12 mouse cellular contexts compared by ENCODE assay signal in the genomic region with DNA sequence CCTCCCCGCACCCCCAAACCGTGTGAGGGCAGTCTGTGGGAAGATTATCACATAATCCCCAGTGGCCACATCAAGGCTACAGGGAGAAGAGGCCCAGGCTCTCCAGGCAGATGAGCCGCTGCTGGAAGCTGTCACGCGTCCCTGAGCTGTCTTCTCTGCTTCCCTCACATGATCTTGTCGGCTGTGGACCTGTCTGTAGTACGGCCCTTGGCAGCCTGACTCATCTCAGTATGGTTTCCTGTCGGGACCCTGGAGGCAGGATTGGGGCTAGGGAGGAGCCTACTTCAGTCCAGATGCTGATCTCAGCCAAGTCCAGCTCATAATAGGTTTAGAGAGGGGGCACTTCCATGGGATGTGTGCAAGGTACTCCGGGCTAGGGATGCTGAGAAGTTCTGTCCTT. TPM values are rescaled to one million over a fixed set of nuclear protein-coding genes. Genes with fewer than 3 reads are reported as not detected.
DNase-seq lines count a peak whose midpoint lies in the region; ATAC-seq lines count a peak whose summit lies in the region.
"Had no signal": no experiment of that assay in that cellular context is flagged by ENCODE, and none has a peak within 500 bp of the region (broad histone marks: within the 10 kb centered on the region; RNA-seq: fewer than 3 reads in every experiment).

No protein-coding gene starts in this region.

- H3K36me3 ChIP-seq in liver, embryonic 15.5 days (replicated peaks) = no peaks in the 10 kb centered on the region

- peak overlapping the region; percentile 79 for H3K4me2 ChIP-seq in liver, embryonic 15.5 days

- 25% methylated on average over 9 of the region's 9 CpGs for WGBS in liver, embryonic 15.5 days (ENCODE audit: insufficient replicate concordance)

- DNase-seq in cerebellum, adult 11-12 months = peak; percentile 65
- DNase-seq in cerebellum, postnatal 36 days = no peak
- peak; percentile 69 for DNase-seq in layer of hippocampus, adult 11-12 months (ENCODE audit: low spot score)
- DNase-seq in layer of hippocampus, adult 18-20 months (ENCODE audit: low spot score in 2 of 2) = no peak
- peak; percentile 76 for DNase-seq in adrenal gland, postnatal 14 days
- DNase-seq in spleen, postnatal 14 days (ENCODE audit: low spot score in 2 of 2) = no peak
- DNase-seq: gastrocnemius, postnatal 25 days; lung, embryonic 14.5 days; thymus, postnatal 25 days had no signal

- H3K27me3 ChIP-seq in liver, embryonic 15.5 days = peaks cover 14% of the 10 kb centered on the region; the same call in 1 of the 2 replicates

- H3K4me1 ChIP-seq in liver, embryonic 15.5 days (replicated peaks) = peaks cover 71% of the 10 kb centered on the region

- H3K27ac ChIP-seq in liver, embryonic 15.5 days (replicated peaks) = peak overlapping the region; percentile 98
- H3K27ac ChIP-seq: kidney, postnatal 0 days had no signal

- peak overlapping the region; percentile 61 for H3K9ac ChIP-seq in liver, embryonic 15.5 days
- H3K9ac ChIP-seq: lung, embryonic 14.5 days had no signal

- H3K4me3 ChIP-seq in liver, embryonic 15.5 days (replicated peaks) = peak overlapping the region; percentile 54

- no peaks in the 10 kb centered on the region for H3K9me3 ChIP-seq in liver, embryonic 15.5 days (replicated peaks)

- ATAC-seq in liver, embryonic 15.5 days (ENCODE audit: insufficient read depth) = no peak
- no peak for ATAC-seq in megakaryocyte progenitor cell, adult 5-6 weeks (replicated peaks; ENCODE audit: poor library complexity)

RNA-seq across cellular contexts. Expression of a gene that starts 7.1 kb away (rescaled TPM):
- 100 to 1,000 TPM; 600 to 628 TPM for total RNA-seq in layer of hippocampus, adult 18-20 months (2021)
- 594 and 691 TPM in 2 replicates for total RNA-seq in adrenal gland, postnatal 14 days (2021)
- polyA plus RNA-seq in liver, embryonic 15.5 days (2015; fragmentation: Nextera tagmentation; extraction: Ambion mirVana) = 539 and 552 TPM in 2 replicates
- total RNA-seq in megakaryocyte progenitor cell, adult 5-6 weeks (2015) = 2,120 and 2,179 TPM in 2 replicates
- 3,037 and 3,138 TPM in 2 replicates for total RNA-seq in megakaryocyte progenitor cell, adult 5-6 weeks (2017)

RNA-seq across cellular contexts. Expression of a gene that starts 7.7 kb away (rescaled TPM):
- total RNA-seq in layer of hippocampus, adult 18-20 months (2021) = 100 to 1,000 TPM; 370 to 379 TPM
- total RNA-seq in adrenal gland, postnatal 14 days (2021) = 28.5 and 29.8 TPM in 2 replicates
- 12.7 and 13.0 TPM in 2 replicates for polyA plus RNA-seq in liver, embryonic 15.5 days (2015; fragmentation: Nextera tagmentation; extraction: Ambion mirVana)
- total RNA-seq in megakaryocyte progenitor cell, adult 5-6 weeks (2015) = 2.1 and 3.6 TPM in 2 replicates
- total RNA-seq in megakaryocyte progenitor cell, adult 5-6 weeks (2017) = 1.5 and 1.8 TPM in 2 replicates

RNA-seq across cellular contexts. Expression of a gene that starts 34.1 kb away (rescaled TPM):
- total RNA-seq in layer of hippocampus, adult 18-20 months (2021) = 10 to 100 TPM; 21.2 to 23.4 TPM
- 14.6 and 23.0 TPM in 2 replicates for total RNA-seq in adrenal gland, postnatal 14 days (2021)
- polyA plus RNA-seq in liver, embryonic 15.5 days (2015; fragmentation: Nextera tagmentation; extraction: Ambion mirVana) = 11.0 and 12.7 TPM in 2 replicates
- 4.0 and 6.0 TPM in 2 replicates for total RNA-seq in megakaryocyte progenitor cell, adult 5-6 weeks (2015)
- total RNA-seq in megakaryocyte progenitor cell, adult 5-6 weeks (2017) = 15.7 and 19.2 TPM in 2 replicates

Comparison
In these comparisons a context has a peak if more than half of its experiments do, and no peak if none do; other contexts are left out.
1. DNase-seq: peak in cerebellum, adult 11-12 months (single experiment), layer of hippocampus, adult 11-12 months (single experiment) and adrenal gland, postnatal 14 days (single experiment); none in cerebellum, postnatal 36 days (0 of 2), layer of hippocampus, adult 18-20 months (0 of 2) and spleen, postnatal 14 days (0 of 2).
2. RNA of a gene that starts 7.7 kb away (total RNA-seq): 370 to 379 TPM in layer of hippocampus, adult 18-20 months; 28.5 to 29.8 TPM in adrenal gland, postnatal 14 days and 1.5 to 3.6 TPM in megakaryocyte progenitor cell, adult 5-6 weeks; every median in the first group is over 10 times any median in the second.